Comparison of ENCODE assay signal across 31 mouse cellular contexts in the genomic region with DNA sequence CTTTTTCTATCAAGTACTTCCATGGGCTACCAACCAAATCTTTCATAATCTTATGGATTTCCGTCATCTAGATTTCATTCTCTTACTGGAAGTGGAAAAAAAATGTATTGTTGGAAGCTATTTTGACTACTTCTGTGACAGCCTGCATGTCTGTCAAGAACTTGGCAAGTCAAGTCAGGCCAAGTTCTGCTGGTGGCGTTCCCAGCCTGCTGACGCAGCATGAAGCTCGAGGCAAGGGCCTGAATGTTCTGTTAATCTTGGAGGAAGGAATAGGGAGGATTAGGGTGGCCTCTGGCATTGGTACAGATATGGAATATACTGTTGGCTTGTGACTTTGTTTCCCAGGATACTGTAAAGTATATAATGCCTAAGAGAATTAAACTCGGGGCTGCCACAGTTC. TPM values are rescaled to one million over a fixed set of nuclear protein-coding genes. Genes with fewer than 3 reads are reported as not detected.
DNase-seq lines count a peak whose midpoint lies in the region; ATAC-seq and TF ChIP-seq lines count a peak whose summit lies in the region.
"Had no signal": no experiment of that assay in that cellular context is flagged by ENCODE, and none has a peak within 500 bp of the region (broad histone marks: within the 10 kb centered on the region; RNA-seq: fewer than 3 reads in every experiment).

No protein-coding gene starts in this region.

- WGBS in cerebellum, adult 2 months: 29% methylated on average over 5 of the region's 5 CpGs
- 87% methylated on average over 5 of the region's 5 CpGs for WGBS in kidney, embryonic 14.5 days

- no peaks in the 10 kb centered on the region for H3K27me3 ChIP-seq in cerebellum, adult 2 months (ENCODE audit: control insufficient read depth, insufficient read depth, low read length)
- H3K27me3 ChIP-seq in megakaryocyte, embryonic 14.5 days (replicated peaks): no peaks in the 10 kb centered on the region
- no peaks in the 10 kb centered on the region for H3K27me3 ChIP-seq in kidney, embryonic 14.5 days (ENCODE audit: control insufficient read depth, insufficient read depth, low read length)
- H3K27me3 ChIP-seq: embryonic facial prominence, embryonic 12.5 days; embryonic facial prominence, embryonic 15.5 days; hindbrain, embryonic 12.5 days; hindbrain, embryonic 15.5 days had no signal

- TF ChIP-seq CTCF in cerebellum, adult 2 months (IDR thresholded peaks at IDR 0.05; ENCODE audit: borderline replicate concordance, insufficient read depth, low read depth, low read length): no peak
- no peak for TF ChIP-seq CTCF in brain, embryonic 14.5 days (IDR thresholded peaks at IDR 0.05; ENCODE audit: borderline replicate concordance, extremely low read depth, insufficient read depth, insufficient read length)

- no peak overlapping the region for H3K4me3 ChIP-seq in cerebellum, adult 2 months (replicated peaks; ENCODE audit: insufficient read depth, low read depth, low read length)
- peak overlapping the region; percentile 50 for H3K4me3 ChIP-seq in megakaryocyte, embryonic 14.5 days (replicated peaks)
- H3K4me3 ChIP-seq in kidney, embryonic 14.5 days (ENCODE audit: low read length): no peak overlapping the region
- H3K4me3 ChIP-seq: embryonic facial prominence, embryonic 12.5 days; embryonic facial prominence, embryonic 15.5 days; forebrain, embryonic 10.5 days; hindbrain, embryonic 12.5 days; hindbrain, embryonic 15.5 days had no signal

- no peak for ATAC-seq in megakaryocyte, adult 5-6 weeks (ENCODE audit: poor library complexity, severe bottlenecking)
- ATAC-seq in kidney, embryonic 14.5 days (ENCODE audit: low FRiP score, low TSS enrichment): no peak
- ATAC-seq: forebrain, embryonic 14.5 days; intestine, postnatal 0 days had no signal

- no peak overlapping the region for H3K4me2 ChIP-seq in kidney, embryonic 14.5 days (replicated peaks; ENCODE audit: low read depth, low read length)
- H3K4me2 ChIP-seq: embryonic facial prominence, embryonic 12.5 days; embryonic facial prominence, embryonic 15.5 days; heart, embryonic 11.5 days; hindbrain, embryonic 12.5 days; hindbrain, embryonic 15.5 days had no signal

- H3K9me3 ChIP-seq in megakaryocyte, embryonic 14.5 days: peaks cover 7% of the 10 kb centered on the region
- H3K9me3 ChIP-seq in kidney, embryonic 14.5 days (ENCODE audit: control insufficient read depth, low read length): no peaks in the 10 kb centered on the region
- H3K9me3 ChIP-seq: embryonic facial prominence, embryonic 12.5 days; embryonic facial prominence, embryonic 15.5 days; forebrain, embryonic 10.5 days; hindbrain, embryonic 12.5 days; hindbrain, embryonic 15.5 days had no signal

- no peaks in the 10 kb centered on the region for H3K4me1 ChIP-seq in cerebellum, adult 2 months (ENCODE audit: control insufficient read depth, insufficient read depth, low read length)
- peaks cover 56% of the 10 kb centered on the region for H3K4me1 ChIP-seq in megakaryocyte, embryonic 14.5 days
- H3K4me1 ChIP-seq in kidney, embryonic 14.5 days (ENCODE audit: control insufficient read depth, insufficient read depth, low read length): no peaks in the 10 kb centered on the region
- H3K4me1 ChIP-seq: embryonic facial prominence, embryonic 12.5 days; embryonic facial prominence, embryonic 15.5 days; forebrain, embryonic 10.5 days; hindbrain, embryonic 12.5 days; hindbrain, embryonic 15.5 days had no signal

- H3K27ac ChIP-seq in cerebellum, adult 2 months (ENCODE audit: insufficient read depth, low read length): no peak overlapping the region
- no peak overlapping the region for H3K27ac ChIP-seq in kidney, embryonic 14.5 days (ENCODE audit: low read depth, low read length)
- H3K27ac ChIP-seq: embryonic facial prominence, embryonic 12.5 days; embryonic facial prominence, embryonic 15.5 days; forebrain, embryonic 10.5 days; hindbrain, embryonic 12.5 days; hindbrain, embryonic 15.5 days had no signal

- H3K36me3 ChIP-seq in megakaryocyte, embryonic 14.5 days (replicated peaks; ENCODE audit: low read length): peaks cover 7% of the 10 kb centered on the region
- H3K36me3 ChIP-seq in kidney, embryonic 14.5 days (ENCODE audit: control insufficient read depth, insufficient read depth, low read length): no peaks in the 10 kb centered on the region
- H3K36me3 ChIP-seq: embryonic facial prominence, embryonic 12.5 days; embryonic facial prominence, embryonic 15.5 days; forebrain, embryonic 10.5 days; hindbrain, embryonic 12.5 days; hindbrain, embryonic 15.5 days had no signal

- DNase-seq in cerebellum, postnatal 10 days: peak; percentile 8 to 44
- DNase-seq in cerebellum, adult 2 months: no peak
- DNase-seq in brain, embryonic 14.5 days (ENCODE audit: low read depth): peak; percentile 8
- DNase-seq in thymus, postnatal 25 days: no peak
- DNase-seq: adrenal gland, adult 2 months; adrenal gland, postnatal 14 days; cerebellum, adult 11 months; cerebellum, adult 8-10 months; gastrocnemius, postnatal 25 days had no signal

- no peak overlapping the region for H3K9ac ChIP-seq in kidney, embryonic 14.5 days (ENCODE audit: low read depth, low read length)
- H3K9ac ChIP-seq: embryonic facial prominence, embryonic 12.5 days; embryonic facial prominence, embryonic 15.5 days; hindbrain, embryonic 12.5 days; hindbrain, embryonic 15.5 days had no signal

- TF ChIP-seq POLR2A in cerebellum, adult 2 months (IDR thresholded peaks at IDR 0.05; ENCODE audit: borderline replicate concordance, insufficient read depth, low read length): no peak
- no peak for TF ChIP-seq POLR2A in brain, embryonic 14.5 days (IDR thresholded peaks at IDR 0.05; ENCODE audit: borderline replicate concordance, extremely low read depth, insufficient read depth, insufficient read length, poor library complexity, severe bottlenecking)

RNA-seq across cellular contexts. Expression of a gene that starts 39.8 kb away (rescaled TPM):
- polyA plus RNA-seq in cerebellum, adult 2 months (2012; rRNA removed): not detected in 2 replicates
- polyA plus RNA-seq in megakaryocyte, embryonic 14.5 days (2012; ENCODE audit: insufficient read depth, low replicate concordance): not detected in 2 replicates
- not detected in 2 replicates for total RNA-seq in megakaryocyte, adult 5-6 weeks (2015)
- not detected in 2 replicates for total RNA-seq in megakaryocyte, adult 5-6 weeks (2017)
- not detected in 2 replicates for polyA plus RNA-seq in brain, embryonic 14.5 days (2012; rRNA removed)
- not detected in 2 replicates for polyA plus RNA-seq in kidney, embryonic 14.5 days (2014; fragmentation: Nextera tagmentation; extraction: Ambion mirVana)
- total RNA-seq: adrenal gland, adult 2 months; adrenal gland, postnatal 14 days; adrenal gland, postnatal 4 days; common myeloid progenitor, adult 5-6 weeks; ES-E14; gastrocnemius, adult 8-10 months; gastrocnemius, postnatal 25 days; granulocyte monocyte progenitor cell, adult 5-6 weeks; heart, adult 8-10 months; heart, postnatal 25 days; hematopoietic stem cell, adult 5-6 weeks had no signal
- polyA plus RNA-seq: adrenal gland, adult 2 months; embryonic facial prominence, embryonic 12.5 days; embryonic facial prominence, embryonic 15.5 days; forebrain, embryonic 10.5 days; forebrain, embryonic 14.5 days; heart, embryonic 11.5 days; heart, embryonic 14.5 days; heart, postnatal 0 days; hindbrain, embryonic 12.5 days; hindbrain, embryonic 15.5 days; intestine, embryonic 14.5 days had no signal

RNA-seq across cellular contexts. Expression of a gene that starts 56.3 kb away (rescaled TPM):
- not detected in 2 replicates for polyA plus RNA-seq in cerebellum, adult 2 months (2012; rRNA removed)
- not detected in 2 replicates for polyA plus RNA-seq in megakaryocyte, embryonic 14.5 days (2012; ENCODE audit: insufficient read depth, low replicate concordance)
- total RNA-seq in megakaryocyte, adult 5-6 weeks (2015): not detected in 2 replicates
- not detected in 2 replicates for total RNA-seq in megakaryocyte, adult 5-6 weeks (2017)
- not detected in 2 replicates for polyA plus RNA-seq in brain, embryonic 14.5 days (2012; rRNA removed)
- not detected in 2 replicates for polyA plus RNA-seq in kidney, embryonic 14.5 days (2014; fragmentation: Nextera tagmentation; extraction: Ambion mirVana)
- total RNA-seq: adrenal gland, adult 2 months; adrenal gland, postnatal 14 days; adrenal gland, postnatal 4 days; common myeloid progenitor, adult 5-6 weeks; ES-E14; gastrocnemius, adult 8-10 months; gastrocnemius, postnatal 25 days; granulocyte monocyte progenitor cell, adult 5-6 weeks; heart, adult 8-10 months; heart, postnatal 25 days; hematopoietic stem cell, adult 5-6 weeks had no signal
- polyA plus RNA-seq: adrenal gland, adult 2 months; embryonic facial prominence, embryonic 12.5 days; embryonic facial prominence, embryonic 15.5 days; forebrain, embryonic 10.5 days; forebrain, embryonic 14.5 days; heart, embryonic 11.5 days; heart, embryonic 14.5 days; heart, postnatal 0 days; hindbrain, embryonic 12.5 days; hindbrain, embryonic 15.5 days; intestine, embryonic 14.5 days; intestine, postnatal 0 days had no signal

RNA-seq across cellular contexts. Expression of a gene that starts 58.8 kb away (rescaled TPM):
- polyA plus RNA-seq in cerebellum, adult 2 months (2012; rRNA removed): not detected in 2 replicates
- not detected in 2 replicates for polyA plus RNA-seq in megakaryocyte, embryonic 14.5 days (2012; ENCODE audit: insufficient read depth, low replicate concordance)
- total RNA-seq in megakaryocyte, adult 5-6 weeks (2015): not detected in 2 replicates
- not detected in 2 replicates for total RNA-seq in megakaryocyte, adult 5-6 weeks (2017)
- polyA plus RNA-seq in brain, embryonic 14.5 days (2012; rRNA removed): not detected in 2 replicates
- not detected in 2 replicates for polyA plus RNA-seq in kidney, embryonic 14.5 days (2014; fragmentation: Nextera tagmentation; extraction: Ambion mirVana)
- total RNA-seq: adrenal gland, adult 2 months; adrenal gland, postnatal 14 days; adrenal gland, postnatal 4 days; common myeloid progenitor, adult 5-6 weeks; ES-E14; gastrocnemius, adult 8-10 months; gastrocnemius, postnatal 25 days; granulocyte monocyte progenitor cell, adult 5-6 weeks; heart, adult 8-10 months; heart, postnatal 25 days; hematopoietic stem cell, adult 5-6 weeks had no signal
- polyA plus RNA-seq: adrenal gland, adult 2 months; embryonic facial prominence, embryonic 12.5 days; embryonic facial prominence, embryonic 15.5 days; forebrain, embryonic 10.5 days; forebrain, embryonic 14.5 days; heart, embryonic 11.5 days; heart, embryonic 14.5 days; heart, postnatal 0 days; hindbrain, embryonic 12.5 days; hindbrain, embryonic 15.5 days; intestine, embryonic 14.5 days; intestine, postnatal 0 days had no signal

Comparison
In these comparisons a context has a peak if more than half of its experiments do, and no peak if none do; other contexts are left out.
1. DNase-seq: peak in cerebellum, postnatal 10 days (2 of 2) and brain, embryonic 14.5 days (single experiment); none in cerebellum, adult 2 months (0 of 2) and thymus, postnatal 25 days (single experiment).